Mouse (Mus musculus) thymus, postnatal 36 days (tissue): ENCODE results near the gene Myog.

Experiments
- DNase-seq, 2 experiments: peaks; one replicate each; pipeline ENCODE4 v3.0.0; 2022; ENCODE audit warnings: mixed read lengths in 2 of 2

Gene Myog

GRCm38 (mm10) chr1:134326841-134327346 is 37.1 kb downstream of the Myog start:
- DNase-seq = no peak

GRCm38 (mm10) chr1:134331879-134332635 is 42.3 kb downstream of the Myog start:
- DNase-seq = peak; percentile 48 to 64

GRCm38 (mm10) chr1:134332770-134333271 is 43.0 kb downstream of the Myog start, which contains the start of gene Ppfia4:
Ppfia4 (minus strand) TSS chr1:134332928.
- peak; percentile 32 to 58 for DNase-seq

- DNase-seq = no peak
Observed at GRCm38 (mm10) chr1:134333371-134334110, 43.8 kb downstream of the Myog start.

- no peak for DNase-seq
Observed at GRCm38 (mm10) chr1:134334111-134334827, 44.5 kb downstream of the Myog start.

- no peak for DNase-seq
Observed at GRCm38 (mm10) chr1:134335211-134335923, 45.6 kb downstream of the Myog start.

GRCm38 (mm10) chr1:134335924-134336810 is 46.4 kb downstream of the Myog start:
- DNase-seq = peak in 1 of 2 experiments; percentile 25

DNA sequence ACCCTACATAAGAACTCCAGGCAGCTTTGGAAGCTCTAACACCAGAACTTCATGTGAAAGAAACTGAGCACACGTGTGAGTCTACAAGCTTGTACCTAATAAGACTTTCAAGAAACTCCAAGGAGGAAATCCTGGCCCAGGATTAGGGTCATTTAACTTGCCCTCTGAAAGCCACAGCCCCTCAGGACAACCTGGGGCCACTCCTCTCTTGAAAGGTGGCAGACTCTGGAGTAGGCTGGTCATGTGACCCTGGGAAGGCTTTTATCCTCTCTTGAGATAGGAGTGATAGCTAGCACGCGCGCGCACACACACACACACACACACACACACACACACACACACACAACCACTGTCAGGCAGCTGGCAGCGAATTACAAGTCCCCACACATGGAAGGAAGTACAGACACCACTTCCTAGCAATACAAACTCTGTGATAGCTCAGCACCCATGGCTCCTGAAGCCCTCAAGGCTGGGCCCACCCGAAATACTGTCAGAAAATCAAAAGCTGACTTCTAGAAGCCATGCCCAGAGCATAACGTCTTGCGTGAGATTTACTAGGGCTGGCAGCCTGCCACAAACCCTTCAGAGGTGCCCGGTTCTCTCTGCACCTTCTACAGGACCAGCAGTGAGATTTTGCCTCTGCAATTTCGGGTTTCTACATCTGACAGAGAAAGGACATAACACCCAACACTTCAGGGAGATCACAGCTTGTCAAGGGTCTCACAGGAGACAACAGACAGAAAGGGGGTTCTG is 47.3 kb downstream of the Myog start:
- no peak for DNase-seq

DNA sequence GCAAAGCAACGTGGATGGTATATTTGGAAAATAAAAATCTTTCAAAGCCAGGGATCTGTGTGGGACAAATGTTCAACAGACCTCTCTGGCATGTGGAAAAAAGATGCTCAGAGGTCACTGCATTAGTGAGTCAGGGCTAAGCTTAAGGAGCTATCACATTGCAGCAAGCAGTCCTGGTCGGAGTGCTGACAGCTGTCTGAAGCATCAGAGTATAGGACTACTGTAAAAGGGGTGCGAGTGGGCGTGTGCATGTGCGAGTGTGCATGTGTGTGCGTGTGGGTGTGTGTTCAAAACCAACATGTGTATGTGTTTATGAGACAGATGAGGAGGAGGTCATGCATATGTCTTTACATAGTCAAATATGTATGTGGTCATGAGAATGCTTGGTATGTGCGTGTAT is 49.4 kb downstream of the Myog start:
- no peak for DNase-seq

DNA sequence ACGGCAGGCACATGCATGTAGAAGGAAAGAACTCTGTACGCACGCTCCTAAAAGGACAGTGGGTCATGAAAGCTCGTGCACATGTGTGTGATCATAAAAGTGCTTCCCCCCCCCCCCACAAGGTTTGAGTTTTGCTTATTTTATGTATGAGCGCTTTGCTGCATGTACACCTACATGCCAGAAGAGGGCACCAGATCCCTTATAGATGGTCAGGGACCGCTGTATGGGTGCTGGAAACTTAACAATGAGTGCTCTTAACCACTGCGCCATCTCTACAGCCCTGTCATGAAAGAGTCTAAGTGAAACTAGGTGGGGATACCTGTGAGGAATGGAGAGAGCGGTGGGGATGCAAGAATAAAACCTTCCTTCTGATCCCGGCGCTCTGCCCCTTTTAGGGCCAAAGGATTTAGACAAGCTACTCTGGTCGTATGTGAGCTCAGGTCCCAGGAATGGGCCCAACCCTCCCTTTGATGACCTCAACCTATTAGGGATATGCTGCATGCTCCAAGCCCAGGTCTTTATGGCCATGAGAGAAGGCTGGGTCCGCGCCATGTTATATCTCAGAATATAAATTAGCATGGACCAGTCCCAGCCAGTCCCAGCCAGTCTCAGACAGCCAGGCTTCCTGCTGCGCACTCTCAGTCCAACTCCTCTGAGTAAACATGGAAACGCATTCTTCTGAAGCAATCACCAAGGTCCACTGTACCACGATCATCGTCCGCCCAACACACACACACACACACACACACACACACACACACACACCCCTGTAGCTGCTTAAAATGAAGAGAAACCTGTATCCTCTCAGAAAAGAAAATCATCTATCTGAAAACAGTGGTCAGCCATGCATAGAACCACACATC is 50.2 kb downstream of the Myog start:
- DNase-seq = no peak

DNA sequence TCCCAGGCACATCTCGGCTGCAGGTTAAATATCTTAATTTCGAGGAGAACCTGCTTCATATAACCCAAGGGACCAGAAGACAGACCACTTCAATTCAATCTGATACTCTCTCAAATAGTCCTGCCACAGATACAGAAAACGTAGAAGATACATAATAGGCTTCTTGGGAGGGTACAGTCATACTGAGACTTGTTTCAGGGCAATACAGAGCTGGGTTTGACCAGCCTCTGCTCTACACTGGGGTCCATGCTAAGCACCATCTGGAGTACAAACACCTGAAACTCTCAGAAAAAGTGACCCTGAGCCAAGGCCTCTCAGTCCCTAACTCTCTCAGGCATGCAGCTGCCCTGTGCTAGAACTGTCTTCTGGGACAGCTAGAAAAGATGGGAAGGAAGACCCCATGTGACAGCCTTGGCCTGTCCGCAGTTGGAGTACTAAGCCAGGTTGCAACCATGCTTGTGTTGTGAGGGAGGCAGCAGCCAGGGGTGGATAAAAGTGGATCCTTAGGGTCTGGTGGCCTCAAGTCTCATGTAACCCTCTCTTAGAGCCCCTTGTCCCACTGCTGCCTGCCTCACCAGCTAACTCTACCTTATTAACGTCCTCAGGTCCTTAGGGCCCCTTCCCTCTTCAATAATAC is 52.0 kb downstream of the Myog start:
- no peak for DNase-seq
